Mouse (Mus musculus) c-Kit-positive CD71-positive TER-119-negative erythroid progenitor cells, embryonic 14.5 days (primary cell): Measurements from ENCODE around the gene Gfer.

Experiments used
- DNase-seq: peaks from one replicate; pipeline ENCODE4 v3.0.0-alpha.2; 2013; ENCODE audit warnings: low read depth

Gfer gene

DNA sequence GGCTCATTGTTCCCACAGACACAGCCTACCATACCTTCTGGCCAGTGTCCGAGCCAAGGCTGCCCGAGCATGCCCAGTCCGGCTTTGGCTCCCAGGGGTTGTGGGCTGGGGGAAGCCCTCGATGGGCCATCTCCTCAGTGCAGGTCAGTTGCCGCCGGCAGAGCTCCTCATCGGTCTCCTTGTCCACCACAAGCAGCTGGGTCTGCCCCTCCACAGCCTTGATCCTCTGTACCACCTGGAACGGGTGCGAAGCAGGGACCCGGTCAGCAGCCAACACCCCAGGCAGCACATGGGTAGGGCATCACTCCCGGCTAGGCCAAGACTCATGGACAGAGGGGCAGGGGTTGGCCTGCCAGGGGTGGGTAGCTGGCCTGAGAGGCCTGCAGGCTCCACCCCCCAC, 48.5 kb downstream of the Gfer start:
- no peak for DNase-seq

DNA sequence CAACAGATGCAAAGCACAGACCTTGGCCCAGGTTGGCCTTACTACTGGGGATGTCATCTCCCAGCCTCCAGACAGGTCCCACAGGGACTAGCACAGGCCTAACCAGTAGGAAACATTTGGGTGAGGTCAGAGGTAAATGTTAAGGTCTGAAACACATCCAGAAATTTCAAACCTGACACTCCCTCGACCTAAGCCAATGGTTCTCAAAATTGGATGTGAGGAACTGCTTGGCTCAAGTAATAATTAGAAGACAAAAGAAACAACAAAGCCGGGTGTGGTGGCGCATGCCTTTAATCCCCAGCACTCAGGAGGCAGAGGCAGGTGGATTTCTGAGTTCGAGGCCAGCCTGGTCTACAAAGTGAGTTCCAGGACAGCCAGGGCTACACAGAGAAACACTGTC, 49.6 kb downstream of the Gfer start:
- DNase-seq: no peak

DNA sequence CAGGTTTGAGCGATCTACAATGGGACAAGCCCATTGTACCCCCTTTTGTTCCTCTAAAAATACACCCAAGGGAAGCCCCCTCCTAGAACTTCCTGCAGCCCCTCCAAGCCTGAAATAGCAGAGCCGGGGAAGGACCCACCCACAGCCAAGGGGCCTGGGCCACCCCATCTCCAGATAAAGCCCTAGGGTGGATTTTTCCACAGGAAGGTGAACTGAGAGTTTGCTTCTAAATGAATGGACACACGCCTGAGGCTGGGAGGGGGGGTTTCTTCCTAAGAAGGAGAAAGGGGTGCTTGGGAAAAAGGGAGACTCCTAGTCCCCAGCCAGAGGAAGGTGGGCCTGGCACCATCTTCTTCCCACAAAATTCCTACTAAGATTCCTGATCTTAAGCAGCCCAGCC, 50.0 kb downstream of the Gfer start:
- DNase-seq: no peak

DNA sequence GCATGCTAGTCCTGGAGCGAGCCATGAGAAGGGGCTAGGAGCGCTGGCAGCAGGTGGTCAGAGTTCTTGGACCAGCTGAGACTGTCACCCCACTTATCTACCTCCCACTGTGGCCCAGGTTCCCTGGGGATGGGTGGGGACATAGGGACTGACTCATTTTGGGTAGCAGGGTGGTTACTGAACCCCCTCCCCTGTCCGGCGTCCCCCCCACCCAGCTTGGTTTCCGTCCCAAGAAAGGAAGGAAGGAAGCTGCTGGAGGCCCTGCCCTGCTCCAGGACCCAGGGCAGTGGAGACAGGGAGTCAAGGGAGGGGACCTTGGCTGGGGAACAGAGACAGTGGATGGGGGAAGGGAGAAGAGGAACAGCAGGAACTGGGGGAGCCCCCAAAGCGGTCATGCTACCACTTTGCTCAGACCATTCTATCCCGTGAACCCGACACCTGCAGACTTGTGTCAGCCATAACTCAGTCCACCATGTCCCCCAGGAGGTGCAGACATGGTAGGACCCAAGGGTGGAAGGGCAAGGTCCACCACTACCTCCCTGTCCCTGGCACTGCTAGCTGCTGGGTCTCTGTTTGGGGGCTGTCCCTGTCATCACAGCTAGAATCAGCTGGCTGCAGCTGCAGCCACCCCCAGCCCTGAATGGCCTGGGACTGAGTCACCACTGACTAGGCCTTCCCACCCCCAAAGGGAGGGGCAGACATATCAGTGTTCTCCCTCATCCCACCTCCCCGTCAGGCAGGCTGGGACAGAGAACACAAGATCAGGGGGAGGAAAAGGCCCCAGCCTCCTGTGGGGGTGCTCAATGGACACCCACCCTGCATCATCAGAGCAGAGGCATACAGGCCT, 50.9 kb downstream of the Gfer start:
- no peak for DNase-seq

DNA sequence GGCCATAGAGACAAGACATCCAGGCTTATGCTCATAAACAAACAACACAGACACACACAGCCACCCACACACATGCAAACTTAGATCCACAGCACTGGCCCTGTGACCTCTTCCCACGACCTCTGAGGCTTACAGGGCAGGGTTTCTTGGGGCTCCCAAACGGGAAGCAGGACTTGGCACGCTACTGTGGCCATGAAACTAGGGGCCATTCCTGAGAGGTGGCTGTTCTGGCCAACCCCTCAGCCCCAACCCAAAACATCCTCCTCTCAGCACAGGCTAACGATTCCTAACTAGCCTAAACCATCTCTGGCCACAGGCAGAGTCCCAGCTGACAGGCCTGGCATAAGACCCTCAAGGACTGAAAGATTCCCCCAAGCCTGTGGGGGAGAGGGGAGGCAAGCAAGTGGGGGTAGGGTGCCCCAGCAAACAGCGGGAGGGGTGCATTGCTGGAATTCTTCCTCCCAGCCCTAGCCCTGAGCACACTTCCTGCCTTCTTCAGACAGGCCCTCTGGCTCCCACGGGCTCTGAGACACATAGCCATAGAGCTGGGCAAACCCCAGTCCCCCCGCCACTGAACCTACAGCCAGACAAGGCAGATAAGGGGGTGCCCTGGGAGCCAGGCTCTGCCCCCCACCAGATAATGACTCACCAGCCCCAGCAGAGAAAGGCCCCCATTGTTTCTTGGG, 51.8 kb downstream of the Gfer start:
- no peak for DNase-seq
